Mouse (Mus musculus): ENCODE data around the gene Lmod2.
A peak's percentile ranks its signal among the peaks of the same experiment; 100 is the strongest.

Lmod2 gene

DNA sequence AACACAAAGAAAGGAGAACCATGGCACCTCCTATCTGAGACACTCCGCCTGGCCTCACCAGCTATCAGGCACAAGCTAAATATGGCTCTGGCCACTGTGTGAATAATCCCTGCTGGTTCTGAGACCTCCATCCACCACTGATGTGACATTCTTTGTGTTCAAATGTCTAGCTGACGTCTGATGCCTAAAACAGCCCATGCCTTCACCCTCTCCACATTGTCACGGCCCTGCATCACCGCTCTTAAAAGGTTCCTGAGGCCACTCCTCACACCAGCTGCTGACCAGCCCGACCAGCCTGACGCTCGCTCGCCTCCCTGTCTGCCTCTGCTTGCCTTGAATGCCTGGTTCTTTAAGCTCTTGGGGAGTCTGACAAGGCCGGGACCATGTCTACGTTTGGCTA, at the start of gene Lmod2:
Gene Lmod2 (plus strand): TSS at position 263 of the 400 bp plus-strand sequence.
- no peak for DNase-seq (ENCODE audit: low spot score)

DNA sequence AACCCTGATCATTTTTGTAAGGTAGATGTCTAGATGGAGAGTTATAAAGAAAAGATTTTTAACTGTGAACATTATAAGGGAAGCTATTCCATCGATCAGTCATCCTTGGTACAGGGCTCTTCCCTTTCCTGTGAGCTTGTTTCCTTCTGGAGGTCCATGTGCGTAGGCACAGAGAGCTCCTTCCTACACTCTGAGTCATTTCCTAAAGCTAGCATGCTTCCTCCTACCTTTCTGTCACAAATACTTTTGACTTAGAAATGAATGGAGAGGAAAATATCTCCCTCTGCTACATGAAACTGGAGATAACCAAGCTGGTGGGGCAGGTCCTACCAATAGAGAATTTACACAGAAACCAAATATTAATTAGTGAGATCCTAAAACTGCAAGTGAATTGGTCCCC, 47.8 kb upstream of the Lmod2 start:
- no peak for DNase-seq (ENCODE audit: low spot score)

DNA sequence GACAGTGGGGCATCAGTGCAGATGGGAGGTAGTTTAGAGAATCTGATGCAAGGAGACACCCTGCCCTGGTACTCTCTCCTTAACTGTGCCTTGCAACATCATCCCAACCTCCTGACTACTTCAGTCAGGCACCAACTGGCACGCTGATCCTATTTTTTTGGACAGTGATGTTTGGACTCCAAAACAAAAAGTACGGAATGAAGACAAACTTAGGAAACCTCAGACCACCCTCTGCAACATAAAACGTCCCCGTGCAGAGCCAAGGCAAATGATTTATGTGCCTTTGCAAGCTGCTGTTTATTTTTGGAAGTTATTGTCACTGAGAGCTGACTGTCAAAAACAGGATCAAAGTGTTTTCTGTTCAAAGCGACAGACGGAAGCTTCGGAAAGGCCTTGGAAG, 45.5 kb upstream of the Lmod2 start:
- no peak for DNase-seq (ENCODE audit: low spot score)

DNA sequence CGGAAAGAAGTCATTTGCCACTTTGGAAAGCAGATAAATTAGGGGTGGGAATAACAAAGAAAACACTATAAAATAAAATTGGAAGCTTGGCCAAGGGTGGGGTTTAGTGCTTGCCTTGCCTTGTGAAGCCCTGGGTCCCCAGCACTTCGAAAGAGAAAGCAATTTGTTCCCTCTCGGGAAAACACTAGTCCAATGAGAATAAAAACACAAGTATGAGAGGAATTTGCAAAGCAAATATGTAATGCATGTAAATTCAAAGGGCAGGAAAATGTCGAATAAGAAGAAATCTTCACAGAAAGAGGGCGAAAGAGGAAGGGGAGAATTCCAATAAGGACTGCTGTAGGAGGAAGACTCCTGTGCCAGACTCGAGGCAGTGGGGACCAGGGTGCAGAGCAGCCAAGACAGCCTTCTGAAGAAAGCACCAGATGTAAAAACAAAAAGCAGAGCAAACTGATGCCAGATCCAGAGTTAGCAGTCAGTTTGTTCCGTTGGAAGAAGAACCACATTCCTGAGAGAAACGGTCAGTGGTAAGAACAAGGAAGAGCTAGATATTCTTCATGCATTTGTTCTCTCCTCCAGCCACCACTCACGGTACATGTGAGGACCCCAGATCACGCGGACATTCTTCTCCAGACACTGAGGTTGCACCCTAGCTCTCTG, 43.0 kb upstream of the Lmod2 start:
- no peak for DNase-seq (ENCODE audit: low spot score)

DNA sequence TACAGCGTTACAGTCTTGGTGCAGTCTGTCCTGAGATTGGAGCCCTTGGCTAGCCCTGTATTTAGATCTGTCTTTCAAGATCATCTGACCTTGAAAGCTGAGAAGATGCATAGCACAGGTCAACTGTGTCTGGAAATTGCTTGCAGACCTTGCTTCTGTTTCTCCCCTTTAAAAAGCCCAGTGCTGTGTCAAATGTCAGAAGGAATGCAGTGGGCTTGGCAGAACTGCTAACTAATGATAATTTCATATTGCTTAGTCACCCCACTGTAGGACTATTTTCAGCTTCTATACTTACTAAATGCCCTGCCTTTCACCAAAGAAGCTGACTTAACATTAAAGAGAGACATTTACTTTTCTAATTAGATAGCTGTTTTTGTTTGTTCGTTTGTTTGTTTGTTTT, 42.1 kb upstream of the Lmod2 start:
- no peak for DNase-seq (ENCODE audit: low spot score)

- peak; percentile 47 for DNase-seq (ENCODE audit: low spot score)
Measured at GRCm38 (mm10) chr6:24564081-24564480, 33.5 kb upstream of the Lmod2 start.

- no peak for DNase-seq (ENCODE audit: low spot score)
Measured at GRCm38 (mm10) chr6:24564886-24565285, 32.7 kb upstream of the Lmod2 start.

DNA sequence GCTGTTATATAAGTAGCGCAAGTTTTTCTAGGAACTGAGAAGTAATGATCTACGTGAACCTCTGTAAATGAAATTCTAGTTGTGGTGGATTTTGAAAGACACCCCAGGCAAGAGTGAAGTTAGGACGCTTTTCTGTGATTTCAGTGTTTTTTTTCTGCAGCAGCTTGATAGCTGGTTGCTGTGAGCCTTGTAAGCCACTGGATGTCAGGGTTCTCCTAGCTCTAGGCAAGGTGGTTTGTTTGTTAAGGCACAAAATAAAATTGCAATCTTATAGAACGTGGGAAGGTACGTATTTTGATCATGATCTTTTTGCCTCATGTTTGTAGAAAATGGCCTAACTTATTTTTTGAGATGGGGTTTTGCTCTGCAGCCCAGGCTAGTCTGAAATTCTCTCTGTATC, 28.6 kb upstream of the Lmod2 start:
- DNase-seq (ENCODE audit: low spot score), result no peak

- DNase-seq (ENCODE audit: low spot score), result no peak
Measured at GRCm38 (mm10) chr6:24569711-24570110, 27.9 kb upstream of the Lmod2 start.

GRCm38 (mm10) chr6:24570278-24570677, 27.3 kb upstream of the Lmod2 start:
- no peak for DNase-seq (ENCODE audit: low spot score)

- DNase-seq (ENCODE audit: low spot score), result no peak
Measured at GRCm38 (mm10) chr6:24571126-24571525, 26.4 kb upstream of the Lmod2 start.

- no peak for DNase-seq (ENCODE audit: low spot score)
Measured at GRCm38 (mm10) chr6:24572431-24572830, 25.1 kb upstream of the Lmod2 start.

DNA sequence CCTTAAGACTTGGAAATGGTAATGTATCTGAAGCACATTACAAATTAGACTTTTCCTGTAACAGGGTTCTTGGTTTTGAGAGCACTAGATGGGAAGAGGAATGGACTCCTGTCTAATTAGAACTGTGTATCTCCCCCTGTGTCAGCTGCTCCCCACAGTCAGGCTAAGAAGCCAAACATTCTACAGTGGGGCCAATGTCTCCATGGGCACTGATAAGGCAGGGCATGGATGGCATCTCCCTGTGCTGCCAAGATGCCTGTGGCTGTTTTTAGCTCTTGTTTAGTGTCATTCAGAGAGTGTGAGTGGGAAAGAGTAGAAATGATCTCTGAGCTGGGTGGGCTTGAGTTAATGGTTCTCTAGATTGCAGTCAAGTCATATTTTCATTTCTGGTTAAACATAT, 24.2 kb upstream of the Lmod2 start:
- DNase-seq (ENCODE audit: low spot score), result no peak

DNA sequence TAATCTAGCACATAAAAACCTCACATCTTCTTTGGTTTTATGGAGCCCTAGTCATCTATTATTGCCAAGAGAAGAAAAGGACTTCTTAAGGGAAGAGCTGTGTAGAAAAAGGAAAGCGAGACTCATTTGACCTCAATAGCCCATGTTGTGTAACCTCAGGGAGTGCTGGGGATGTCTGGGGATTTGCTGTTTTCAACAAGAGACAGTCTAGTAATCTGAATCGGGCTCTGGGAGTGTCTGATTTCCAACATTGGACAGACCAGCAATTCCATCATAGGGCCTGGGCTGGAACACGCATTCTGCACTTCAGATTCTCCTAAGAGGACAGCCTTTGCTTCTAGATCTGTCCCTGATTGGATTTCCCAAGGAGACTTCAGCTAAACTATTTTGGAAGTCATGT, 14.1 kb upstream of the Lmod2 start:
- DNase-seq (ENCODE audit: low spot score), result no peak

DNA sequence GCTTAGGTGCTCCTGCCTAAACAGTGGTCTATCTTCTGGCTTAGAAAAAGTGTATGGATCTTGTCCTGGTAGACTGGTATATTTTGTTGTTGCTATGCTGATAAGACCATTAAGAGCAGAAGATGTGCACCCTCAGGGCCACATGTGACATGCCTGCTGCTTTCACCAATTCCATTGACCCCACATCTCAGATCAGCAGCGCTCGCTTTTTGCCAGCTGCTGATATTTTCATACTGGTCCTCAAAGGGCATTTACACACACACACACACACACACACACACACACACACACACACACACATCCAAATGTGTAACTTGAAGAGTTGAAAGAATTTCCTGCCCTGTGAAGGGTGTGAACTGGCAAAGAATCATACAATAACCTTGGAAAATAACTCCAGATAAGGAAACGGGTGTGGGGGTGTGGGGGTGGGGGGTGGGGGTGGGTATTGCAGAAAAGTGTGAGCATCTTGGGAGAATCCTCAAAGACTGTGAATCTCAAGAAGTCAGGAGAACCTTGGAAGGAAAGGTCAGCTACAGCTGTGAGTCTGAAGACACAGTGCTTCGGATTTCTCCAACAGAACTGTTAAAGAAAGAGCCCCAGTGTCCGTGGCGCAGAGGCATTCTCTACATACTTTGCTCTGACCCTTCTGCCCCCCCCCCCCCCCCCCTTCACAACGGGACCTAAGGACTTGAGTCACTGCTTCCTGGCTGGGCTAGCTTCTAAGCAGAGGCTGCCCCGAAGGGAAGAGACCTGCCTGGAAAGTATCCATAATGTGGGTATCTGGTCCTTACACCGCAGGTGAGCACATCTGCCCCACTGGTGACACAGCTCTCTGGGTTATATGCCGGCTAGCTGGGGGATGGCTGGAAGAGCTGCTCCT, 11.9 kb upstream of the Lmod2 start:
- DNase-seq (ENCODE audit: low spot score), result no peak

- DNase-seq (ENCODE audit: low spot score), result peak; percentile 14
Measured at GRCm38 (mm10) chr6:24586885-24587284, 10.7 kb upstream of the Lmod2 start.

DNA sequence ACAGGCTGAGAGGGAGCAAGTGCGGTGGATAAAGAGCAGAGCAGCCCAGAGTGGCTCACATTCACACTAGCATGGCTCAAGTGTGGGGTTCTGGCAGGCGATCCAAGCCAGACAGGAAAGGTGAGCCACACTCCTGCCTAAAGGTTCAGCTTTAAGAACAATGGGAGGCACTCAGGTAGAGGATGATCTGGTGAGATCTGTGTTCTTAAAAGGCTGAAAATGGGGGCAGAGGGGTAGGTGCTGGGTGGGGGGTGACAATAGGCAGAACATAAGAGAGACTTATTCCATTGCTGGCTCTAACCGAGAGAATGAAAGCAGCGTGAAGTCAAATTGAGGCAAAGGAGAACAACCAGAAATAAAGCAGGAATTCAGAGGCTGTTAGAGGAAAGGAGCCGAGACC, 7.3 kb upstream of the Lmod2 start:
- DNase-seq (ENCODE audit: low spot score), result no peak

GRCm38 (mm10) chr6:24591525-24592218, 5.9 kb upstream of the Lmod2 start:
- no peak for DNase-seq (ENCODE audit: low spot score)

DNA sequence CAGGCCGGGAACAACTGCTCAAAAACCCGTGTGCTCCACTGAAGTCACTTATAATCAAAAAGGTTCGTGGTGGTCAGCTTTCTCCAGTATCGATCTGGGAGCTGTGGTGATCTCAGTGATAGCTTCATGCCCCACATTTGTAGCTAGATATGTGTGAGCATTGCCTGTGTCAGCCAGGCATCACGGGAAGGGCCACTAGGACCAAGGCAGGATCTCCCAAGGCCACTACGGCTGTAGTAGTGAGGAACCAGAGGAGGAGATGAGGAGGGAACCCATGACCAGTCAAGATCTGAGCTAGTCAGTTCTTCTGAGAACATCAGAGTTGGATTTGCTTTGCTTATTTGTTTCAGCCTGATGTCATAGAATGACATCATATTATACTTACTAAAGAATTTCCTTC, 1.6 kb downstream of the Lmod2 start:
- no peak for DNase-seq (ENCODE audit: low spot score)

- DNase-seq (ENCODE audit: low spot score), result no peak
Measured at GRCm38 (mm10) chr6:24599639-24600038, 2.1 kb downstream of the Lmod2 start.

DNA sequence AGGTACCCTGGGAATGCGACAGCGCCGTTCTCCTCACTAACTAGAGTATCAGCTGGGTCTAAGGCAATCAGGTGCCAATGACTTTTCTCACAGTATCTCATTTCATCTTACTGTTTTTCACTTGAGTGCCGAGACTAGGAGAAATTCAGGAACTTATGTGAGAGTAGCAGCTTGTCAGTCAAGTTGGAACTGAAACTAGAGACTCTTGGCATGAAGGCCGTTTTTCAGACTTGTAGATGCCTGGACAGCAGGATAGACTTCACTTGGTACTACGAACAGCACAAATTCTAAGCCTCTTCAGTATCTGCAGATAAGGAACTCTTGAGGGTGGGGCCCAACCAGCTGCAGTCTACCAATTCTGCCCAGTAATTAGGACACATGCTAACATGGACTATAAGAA, 2.6 kb downstream of the Lmod2 start:
- DNase-seq (ENCODE audit: low spot score), result no peak

DNA sequence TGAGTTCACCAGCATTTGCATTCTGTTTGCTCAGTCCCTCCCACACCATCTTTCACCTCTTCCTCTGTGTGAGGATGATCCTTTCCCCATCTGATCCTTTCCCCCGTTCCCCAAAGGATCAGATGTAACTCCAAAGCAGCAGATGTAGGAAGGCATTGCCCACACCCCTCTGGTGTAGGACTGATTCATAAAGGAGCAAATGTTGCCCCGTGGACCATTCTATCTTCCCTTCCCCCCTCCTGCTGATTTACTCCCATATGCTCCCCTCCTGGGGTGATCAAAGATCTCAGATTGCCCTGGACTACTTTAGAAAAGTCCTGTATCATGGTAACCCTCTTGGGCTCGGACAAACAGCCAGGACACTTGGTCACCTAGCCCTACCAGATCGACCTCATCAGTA, 3.2 kb downstream of the Lmod2 start:
- no peak for DNase-seq (ENCODE audit: low spot score)

DNA sequence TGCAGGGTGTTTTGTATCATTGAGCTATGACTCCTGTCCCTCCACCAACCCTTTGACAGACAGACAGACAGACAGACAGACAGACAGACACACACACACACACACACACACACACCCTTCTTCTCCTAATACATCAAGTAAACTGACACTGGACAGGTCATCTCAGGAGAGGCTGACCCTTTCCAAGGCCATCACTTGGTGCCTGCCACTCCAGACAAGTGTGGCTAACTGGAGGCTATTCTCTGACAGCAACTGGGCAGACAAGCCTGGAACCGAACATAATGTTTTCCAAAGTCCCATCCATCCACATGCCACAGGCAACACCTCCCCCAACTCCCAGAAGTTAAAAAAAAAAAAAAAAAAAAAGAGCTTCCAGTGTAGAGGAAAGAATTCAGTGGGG, 4.1 kb downstream of the Lmod2 start:
- DNase-seq (ENCODE audit: low spot score), result no peak

All from layer of hippocampus, adult 11-12 months (tissue).